Mouse (Mus musculus) cerebellum, adult (tissue): Measurements from ENCODE around the gene Iffo2.

Experiments
- ATAC-seq: cut with Nextera tagmentation; 2 replicates; pipeline ENCODE4 v1.9.2; 2017; ENCODE audit warnings: mild to moderate bottlenecking, moderate library complexity, mixed read lengths; ENCODE audit not compliant: insufficient number of reproducible peaks, low FRiP score, low TSS enrichment

Gene Iffo2

GRCm38 (mm10) chr4:139602357-139603244 lies 72.3 kb downstream of the Iffo2 start, which contains the start of gene Gm21969:
Gene Gm21969 (plus strand): TSS chr4:139603186.
- no peak for ATAC-seq

GRCm38 (mm10) chr4:139605216-139605615 lies 74.9 kb downstream of the Iffo2 start:
- no peak for ATAC-seq

- ATAC-seq, result no peak
Measured at GRCm38 (mm10) chr4:139606732-139607131, 76.4 kb downstream of the Iffo2 start.

- ATAC-seq, result no peak
Measured at GRCm38 (mm10) chr4:139608975-139609374, 78.6 kb downstream of the Iffo2 start.

- ATAC-seq, result no peak
Measured at GRCm38 (mm10) chr4:139610954-139611353, 80.6 kb downstream of the Iffo2 start.

GRCm38 (mm10) chr4:139611542-139611953 lies 81.2 kb downstream of the Iffo2 start:
- no peak for ATAC-seq

- ATAC-seq, result no peak
Measured at GRCm38 (mm10) chr4:139614524-139615260, 84.3 kb downstream of the Iffo2 start.

GRCm38 (mm10) chr4:139616276-139617000 lies 86.1 kb downstream of the Iffo2 start:
- ATAC-seq, result no peak

- no peak for ATAC-seq
Measured at GRCm38 (mm10) chr4:139617001-139617364, 86.6 kb downstream of the Iffo2 start.

- ATAC-seq, result no peak
Measured at GRCm38 (mm10) chr4:139619765-139620164, 89.4 kb downstream of the Iffo2 start.

- peak; percentile 99 for ATAC-seq
Measured at GRCm38 (mm10) chr4:139622373-139623282, 92.3 kb downstream of the Iffo2 start, which contains the start of gene Aldh4a1. Gene Aldh4a1 (plus strand): TSS chr4:139622866.

- ATAC-seq, result no peak
Measured at GRCm38 (mm10) chr4:139623434-139624115, 93.2 kb downstream of the Iffo2 start.

GRCm38 (mm10) chr4:139624116-139624489 lies 93.8 kb downstream of the Iffo2 start:
- ATAC-seq, result no peak

GRCm38 (mm10) chr4:139624706-139625105 lies 94.4 kb downstream of the Iffo2 start:
- ATAC-seq, result no peak

GRCm38 (mm10) chr4:139627361-139627760 lies 97.0 kb downstream of the Iffo2 start:
- no peak for ATAC-seq

- no peak for ATAC-seq
Measured at GRCm38 (mm10) chr4:139630171-139630570, 99.8 kb downstream of the Iffo2 start.

GRCm38 (mm10) chr4:139631141-139631540 lies 100.8 kb downstream of the Iffo2 start:
- ATAC-seq, result no peak

GRCm38 (mm10) chr4:139631569-139632253 lies 101.4 kb downstream of the Iffo2 start:
- ATAC-seq, result no peak

- no peak for ATAC-seq
Measured at GRCm38 (mm10) chr4:139632254-139632580, 101.9 kb downstream of the Iffo2 start.
